Mouse (Mus musculus) T-helper 17 cell (primary cell): ENCODE data around the gene Col20a1.

Experiments used
- in situ Hi-C, 2 experiments: fragments of 300-600 bp; cut with MboI, MseI; formaldehyde crosslinking; loops; 1 replicate in 1 of 2; 2 replicates in 1 of 2; pipeline ENCODE4 v1.15.1; 2025; ENCODE audit warnings: high pct_unique_total_duplicates in 2 of 2

Gene Col20a1

DNA sequence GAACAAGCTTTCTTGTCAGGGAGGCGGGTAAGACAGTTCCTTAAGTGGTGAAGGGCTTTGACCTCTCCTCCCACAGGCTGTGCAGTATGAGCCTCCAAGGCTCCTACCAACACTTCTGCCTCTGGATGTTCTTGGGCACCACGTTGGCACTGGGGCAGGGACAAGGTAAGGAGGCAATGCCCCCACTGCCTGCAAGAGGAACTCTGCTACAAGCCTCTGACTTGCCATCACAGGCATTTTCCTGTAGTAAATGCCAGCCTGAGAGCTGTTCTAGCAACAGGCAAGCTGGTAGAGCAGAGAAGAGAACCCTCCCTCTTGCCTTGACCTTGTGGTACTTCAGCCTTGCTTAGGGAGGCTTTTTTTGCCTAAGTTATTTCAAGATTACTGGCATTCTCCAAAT, at the start of gene Col20a1:
Gene Col20a1 (plus strand): TSS at position 87 of the 400 bp plus-strand sequence.
- in situ Hi-C loops: no loop called here

DNA sequence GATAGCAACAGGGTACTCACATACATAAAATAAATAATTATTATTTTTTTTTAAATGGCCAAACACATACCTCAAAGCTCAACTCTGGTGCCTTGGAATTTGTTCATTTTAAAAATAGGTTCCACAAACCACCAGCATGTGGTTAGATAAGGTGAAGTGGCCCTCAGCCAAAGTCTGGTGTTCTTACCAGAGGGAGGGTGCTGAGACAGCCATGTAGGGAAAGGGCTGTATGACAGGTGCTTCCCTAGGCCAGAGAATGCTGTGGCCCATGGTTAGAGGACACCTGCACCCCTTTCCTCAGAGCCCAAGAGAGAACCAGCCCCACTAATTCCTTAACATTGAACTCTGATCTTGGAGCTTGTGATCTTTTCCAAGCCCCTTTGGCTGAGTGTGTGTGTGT, 46.1 kb upstream of the Col20a1 start:
- in situ Hi-C loops: no loop called here

DNA sequence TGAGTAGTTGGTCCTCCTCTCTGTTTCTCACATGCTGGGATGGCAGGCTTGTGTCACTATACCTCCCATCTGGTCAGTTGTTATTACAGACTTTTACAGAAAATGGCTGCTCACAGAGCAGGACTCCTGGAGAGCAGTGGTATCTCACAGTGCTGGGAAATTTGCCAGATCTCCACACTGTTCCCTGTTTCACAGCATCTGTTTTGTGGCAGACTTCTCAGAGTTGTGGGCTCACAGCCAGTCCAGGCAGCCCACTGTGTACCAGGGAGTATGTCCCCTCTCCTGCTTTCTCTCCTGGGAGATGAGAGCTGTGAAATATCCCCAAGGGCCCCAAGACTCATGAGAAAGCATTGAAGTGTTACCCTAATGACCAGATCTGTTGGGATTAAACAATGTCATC, 44.5 kb upstream of the Col20a1 start:
- in situ Hi-C loops: no loop called here

DNA sequence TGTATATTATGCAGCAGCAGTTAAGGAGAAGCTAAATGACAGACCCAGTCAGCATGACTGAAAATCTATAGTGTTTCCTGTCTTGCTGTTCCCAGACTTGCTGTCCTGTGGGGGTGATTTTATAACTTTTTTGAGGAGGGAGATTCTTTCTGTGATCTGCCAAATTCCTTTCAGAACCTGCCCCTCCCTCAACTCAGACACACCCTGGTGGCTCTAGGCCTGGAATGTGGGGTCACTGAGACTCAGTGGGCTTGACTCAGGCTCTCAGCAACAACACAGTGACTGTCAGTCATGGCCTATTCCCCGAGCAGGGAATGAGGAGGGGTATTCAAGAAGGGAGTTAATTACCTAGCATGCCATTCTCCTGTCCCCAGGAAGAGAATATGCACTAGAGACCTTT, 36.4 kb upstream of the Col20a1 start:
- in situ Hi-C loops: no loop called here

DNA sequence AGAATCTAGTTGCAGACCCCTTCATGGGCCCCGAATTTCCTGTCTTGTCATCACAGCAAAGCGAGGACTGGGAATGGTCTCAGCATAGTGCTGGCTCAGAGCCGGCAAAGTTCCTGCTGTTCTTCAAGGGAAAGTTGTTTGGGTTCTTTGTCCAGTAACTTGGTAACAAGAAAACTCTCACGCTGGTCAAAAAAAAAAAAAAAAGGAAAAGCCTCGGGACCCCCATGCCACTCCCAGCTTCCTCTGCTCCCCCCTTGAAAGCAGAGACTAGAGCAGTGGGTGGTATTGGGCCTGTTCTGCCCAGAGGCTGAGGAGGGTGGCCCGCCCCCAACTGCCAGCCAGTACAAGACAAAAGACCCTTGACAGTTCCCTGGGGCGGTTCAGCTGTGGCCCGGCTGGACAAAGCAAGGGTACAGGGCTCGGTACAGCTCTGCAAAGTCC, 33.6 kb upstream of the Col20a1 start:
- in situ Hi-C loops: no loop called here

DNA sequence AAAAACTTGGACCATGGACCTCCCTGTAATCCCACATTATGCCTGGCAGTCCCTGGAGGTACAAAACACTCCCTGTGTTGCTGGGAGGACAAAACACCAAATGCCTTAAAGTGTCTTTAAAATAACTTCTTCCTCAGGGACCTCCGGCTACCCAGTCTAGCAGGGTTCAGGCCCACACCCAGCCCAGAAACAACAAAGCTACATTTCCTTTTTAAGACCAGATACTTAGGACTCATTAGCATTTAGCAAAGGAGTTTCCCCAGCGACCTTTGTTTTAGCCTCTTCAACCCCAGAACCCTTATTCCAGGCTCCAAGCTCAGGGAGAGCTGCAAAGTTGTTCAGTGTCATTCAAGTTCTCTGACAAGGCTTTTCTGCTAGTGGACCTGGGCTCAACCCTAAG, 32.7 kb upstream of the Col20a1 start:
- in situ Hi-C loops: no loop called here

DNA sequence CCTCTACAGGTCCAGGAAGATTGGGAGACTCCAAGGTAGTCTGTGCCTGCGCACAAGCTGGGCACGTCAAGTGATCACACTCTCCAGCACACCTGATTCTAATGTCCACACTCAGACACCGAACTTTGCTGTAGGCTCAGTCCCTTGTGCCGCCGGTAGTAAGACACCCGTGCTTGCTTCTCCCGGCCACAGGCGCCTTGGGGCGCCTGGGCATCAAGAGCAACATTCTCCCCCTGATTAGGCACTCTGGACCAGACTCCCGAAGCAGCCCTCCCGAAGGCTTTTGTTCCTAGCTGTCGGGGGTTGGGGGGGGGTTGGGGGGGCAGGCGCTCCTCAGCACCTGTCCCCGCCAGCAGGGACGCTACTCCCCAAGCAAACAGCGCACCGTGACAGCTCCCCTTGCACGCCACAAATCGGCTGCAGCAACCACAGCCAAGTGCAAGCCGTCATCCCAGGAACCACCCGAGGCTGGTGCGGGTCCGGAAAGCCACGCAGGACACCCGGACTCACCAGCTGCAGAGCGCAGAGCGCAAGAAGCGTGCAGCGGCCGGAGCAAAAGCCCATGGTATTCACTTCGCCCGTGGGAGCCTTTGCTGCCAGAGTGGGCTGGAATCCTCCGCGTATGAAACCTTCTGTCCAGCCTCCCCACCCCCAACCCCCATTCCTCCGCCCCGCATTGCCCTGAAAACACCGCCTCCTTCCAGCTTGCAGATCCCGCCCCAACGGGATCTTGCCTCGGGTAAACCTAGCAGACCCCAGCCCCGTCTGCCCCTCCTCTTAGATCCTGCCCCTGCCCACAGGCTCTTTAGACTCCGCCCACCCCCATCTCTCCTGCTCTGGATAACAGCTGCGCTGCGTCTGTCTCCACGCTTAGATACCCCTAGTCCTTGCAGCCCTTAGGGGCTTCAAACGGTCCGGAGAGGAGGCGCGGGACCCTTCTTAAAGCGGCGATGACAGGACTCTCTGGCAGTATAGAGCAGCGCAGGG, 32.0 kb upstream of the Col20a1 start, which contains the start of gene Nkain4:
Gene Nkain4 (minus strand): TSS at position 639 of the 987 bp plus-strand sequence.
- in situ Hi-C loops: no loop called here

DNA sequence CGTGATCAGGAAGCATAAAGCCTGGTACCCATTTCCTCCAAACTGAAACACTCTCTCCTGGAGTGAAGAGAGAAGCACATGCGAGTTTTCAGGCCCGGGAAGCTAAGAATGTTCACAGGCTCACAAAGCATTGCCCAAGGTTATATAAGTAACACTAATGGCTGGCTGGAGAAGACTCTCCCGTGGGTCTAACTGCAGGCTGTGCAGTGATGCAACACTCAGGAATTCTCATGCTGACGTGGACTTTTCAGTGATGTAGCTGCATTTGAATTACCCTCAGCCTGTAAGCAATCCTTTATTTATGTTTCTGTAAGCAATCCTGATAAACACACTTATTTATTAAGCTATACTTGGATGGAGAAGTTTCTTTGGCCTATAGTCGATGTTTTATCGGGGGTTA, 26.7 kb upstream of the Col20a1 start:
- in situ Hi-C loops: loop anchor here (5.0 kb wide), 2 partner anchors 32 to 37 kb away; partner anchors contain the start of genes Birc7 (in 1 of the 2) and Ythdf1 (in 1 of the 2)

DNA sequence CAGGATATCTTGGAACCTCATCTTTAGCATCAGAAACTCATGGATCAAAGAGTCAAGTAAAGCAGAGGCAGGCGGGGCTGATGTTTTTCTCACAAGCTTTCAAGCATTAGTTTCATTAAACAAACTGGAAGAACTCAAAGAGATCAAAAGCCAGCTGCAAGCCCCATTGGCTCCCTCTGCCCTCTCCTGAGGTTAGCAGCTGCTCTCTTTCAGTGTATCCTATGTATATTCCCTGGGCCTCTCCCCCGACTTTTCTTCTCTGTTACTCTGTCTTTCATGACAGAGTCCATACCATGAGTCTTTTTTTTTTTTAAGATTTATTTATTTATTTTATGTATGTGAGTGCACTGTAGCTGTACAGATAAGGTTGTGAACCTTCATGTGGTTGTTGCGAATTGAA, 26.1 kb upstream of the Col20a1 start:
- in situ Hi-C loops: loop anchor here (5.0 kb wide), 2 partner anchors 33 to 38 kb away; partner anchors contain the start of genes Birc7 (in 1 of the 2) and Ythdf1 (in 1 of the 2)

DNA sequence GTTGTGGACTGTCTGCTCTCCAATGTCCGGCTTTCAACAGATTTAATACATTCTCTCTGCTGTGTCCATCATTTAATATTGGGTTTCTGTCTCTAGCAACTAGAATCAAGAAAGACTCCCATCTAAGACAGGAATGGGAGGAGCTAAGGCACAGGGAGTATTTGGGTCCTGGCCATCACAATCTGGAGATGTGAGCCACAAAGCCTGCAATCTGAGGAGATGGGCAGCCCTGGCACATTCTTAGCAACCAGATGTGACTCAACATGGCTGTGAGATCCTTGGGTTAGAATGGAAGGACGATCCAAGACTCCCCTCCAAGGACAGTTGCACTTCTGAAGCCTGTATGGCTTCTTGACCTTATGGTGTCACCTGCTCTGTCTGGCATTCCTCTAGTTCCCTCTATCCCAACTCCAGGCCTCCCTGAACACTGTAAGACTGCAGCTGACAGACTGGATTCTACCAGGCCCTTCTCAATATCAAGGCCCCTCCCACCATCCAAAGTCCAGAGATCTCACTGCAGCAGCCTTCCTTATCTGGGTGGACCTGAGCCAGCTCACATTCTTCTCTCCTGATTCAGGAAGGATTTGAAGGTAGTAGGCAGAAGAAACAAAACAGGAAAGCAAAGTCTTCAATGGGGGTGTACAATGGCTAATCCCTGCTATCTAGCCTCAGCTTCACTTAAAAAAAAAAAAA, 23.6 kb upstream of the Col20a1 start:
- in situ Hi-C loops: loop anchor here (5.0 kb wide), 2 partner anchors 35 to 40 kb away; partner anchors contain the start of genes Birc7 (in 1 of the 2) and Ythdf1 (in 1 of the 2)

DNA sequence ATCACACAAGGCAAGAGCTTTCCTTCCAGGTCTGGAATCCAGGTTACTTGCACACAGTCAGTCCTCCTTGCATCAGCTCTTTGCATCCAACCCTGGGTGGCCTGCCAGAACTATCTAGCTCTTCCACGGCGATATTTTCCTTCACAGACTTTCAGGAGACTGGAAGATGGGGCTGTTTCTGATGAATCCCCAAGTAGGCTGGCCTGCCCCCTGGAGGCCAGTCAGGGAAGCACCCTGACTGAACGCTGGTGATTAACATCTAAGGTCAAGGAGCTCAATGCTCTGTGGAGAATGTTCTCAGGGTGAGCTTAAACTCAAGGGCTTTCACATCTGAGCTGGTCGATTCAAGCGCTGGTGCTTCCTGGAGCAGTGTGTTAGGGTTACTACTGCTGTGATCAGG, 22.4 kb upstream of the Col20a1 start:
- in situ Hi-C loops: loop anchor here (5.0 kb wide), 2 partner anchors 37 to 42 kb away; partner anchors contain the start of genes Birc7 (in 1 of the 2) and Ythdf1 (in 1 of the 2)

DNA sequence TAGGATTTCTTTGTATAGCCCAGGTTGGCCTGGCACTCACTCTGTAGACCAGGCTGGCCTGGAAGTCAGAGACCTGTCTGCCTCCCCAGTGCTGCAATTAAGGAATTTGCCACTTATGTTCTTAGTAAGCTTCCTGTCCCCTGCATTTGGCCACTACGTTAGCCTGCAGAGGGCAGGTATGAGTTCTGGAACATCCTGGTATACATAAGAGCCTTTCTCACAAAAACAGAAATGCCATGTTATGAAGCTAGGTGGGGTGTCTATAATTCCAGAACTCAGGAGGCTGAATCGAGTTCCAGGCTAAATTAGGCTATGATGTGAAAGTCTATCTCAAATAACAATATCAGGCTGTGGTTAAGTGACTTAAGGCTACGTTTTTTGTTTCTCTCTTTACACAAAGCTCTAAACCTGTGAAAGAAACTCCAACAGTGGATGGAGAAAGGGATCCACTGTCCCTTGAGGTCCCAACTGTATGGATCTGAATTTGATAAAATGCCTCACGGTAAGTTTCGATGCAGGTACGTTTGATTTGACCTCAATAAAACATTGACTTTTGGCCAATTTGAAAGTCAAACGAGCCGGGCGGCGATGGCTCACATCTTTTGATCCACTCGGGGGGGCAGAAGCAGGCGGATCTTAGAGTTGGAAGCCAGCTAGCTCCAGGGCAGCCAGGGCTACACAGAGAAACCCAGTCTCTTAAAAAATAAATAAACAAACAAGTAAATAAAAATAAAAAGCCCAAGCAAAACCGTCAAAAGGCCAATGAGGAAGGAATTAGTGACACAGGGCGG, 20.0 kb upstream of the Col20a1 start:
- in situ Hi-C loops: no loop called here

DNA sequence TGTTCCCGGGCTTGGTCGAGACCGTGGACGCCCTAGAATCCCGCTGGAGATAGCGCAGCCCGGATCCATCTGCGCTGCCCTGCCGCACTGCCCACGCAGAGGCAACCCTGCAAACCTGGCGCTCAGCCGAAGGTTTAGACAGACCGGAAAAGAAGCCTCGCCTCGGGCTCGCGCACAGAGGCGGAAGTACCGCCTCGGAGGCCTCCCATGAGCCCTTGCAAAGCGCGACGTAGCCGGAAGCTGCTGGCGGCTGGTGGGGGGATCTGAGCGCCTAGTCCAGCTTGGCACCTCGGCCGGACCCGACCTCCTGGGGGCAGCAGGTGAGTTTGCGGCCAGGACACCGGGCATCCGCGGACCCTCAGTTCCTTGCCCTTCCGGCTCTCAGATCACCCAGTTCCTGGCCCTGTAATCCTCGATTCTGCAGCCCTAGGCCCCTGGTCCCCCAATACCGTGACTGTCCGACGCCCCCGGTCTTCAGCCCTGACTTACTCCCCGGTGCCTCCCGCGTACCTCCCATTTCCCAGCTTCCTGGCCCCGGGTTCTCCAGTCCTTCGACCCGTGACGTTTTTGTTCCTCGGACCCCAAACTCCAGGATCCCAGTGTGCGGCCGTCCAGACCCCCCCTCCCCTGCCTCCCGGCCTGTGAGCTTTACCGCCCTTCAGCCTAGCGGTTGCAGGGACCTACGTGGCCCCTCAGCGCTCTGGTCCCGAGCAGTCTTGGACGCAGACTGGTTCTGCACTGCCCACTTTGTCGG, 19.1 kb upstream of the Col20a1 start, which contains the start of gene Arfgap1:
Gene Arfgap1 (plus strand): TSS at position 216 of the 754 bp plus-strand sequence.
- in situ Hi-C loops: no loop called here

DNA sequence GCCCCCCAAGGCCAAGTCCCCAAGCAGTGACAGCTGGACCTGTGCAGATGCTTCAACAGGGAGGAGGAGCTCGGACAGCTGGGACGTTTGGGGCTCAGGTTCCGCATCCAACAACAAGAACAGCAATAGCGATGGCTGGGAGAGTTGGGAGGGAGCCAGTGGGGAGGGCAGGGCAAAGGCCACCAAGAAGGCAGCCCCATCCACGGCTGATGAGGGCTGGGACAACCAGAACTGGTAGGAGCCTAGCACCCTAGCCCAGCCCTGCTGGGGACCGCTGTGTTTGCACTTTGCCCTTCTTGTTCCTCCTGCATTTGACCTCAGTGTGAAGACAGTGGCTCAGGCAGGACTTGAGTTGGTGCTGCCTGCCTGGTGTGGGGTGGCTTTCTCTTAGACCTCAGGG, 5.2 kb upstream of the Col20a1 start:
- in situ Hi-C loops: no loop called here

DNA sequence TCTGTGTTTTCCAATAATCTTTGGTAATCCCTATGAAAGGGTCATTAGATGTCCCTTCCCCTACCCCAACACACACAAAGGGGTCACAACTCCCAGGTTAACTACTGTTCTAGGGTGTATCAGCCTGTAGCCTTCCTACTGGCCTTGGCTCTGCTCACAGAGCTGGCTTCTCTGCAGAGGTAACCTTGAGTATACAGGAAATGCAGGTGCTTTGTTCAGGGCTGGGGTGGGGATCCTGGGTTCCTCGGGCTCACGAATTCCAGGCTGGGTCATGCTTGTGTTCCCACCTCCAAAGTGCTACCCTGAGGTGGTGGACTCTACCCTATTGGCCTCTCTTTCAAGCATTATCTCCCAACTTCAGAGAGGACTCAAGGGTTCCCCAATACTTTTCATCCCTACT, 700 bp upstream of the Col20a1 start:
- in situ Hi-C loops: no loop called here

DNA sequence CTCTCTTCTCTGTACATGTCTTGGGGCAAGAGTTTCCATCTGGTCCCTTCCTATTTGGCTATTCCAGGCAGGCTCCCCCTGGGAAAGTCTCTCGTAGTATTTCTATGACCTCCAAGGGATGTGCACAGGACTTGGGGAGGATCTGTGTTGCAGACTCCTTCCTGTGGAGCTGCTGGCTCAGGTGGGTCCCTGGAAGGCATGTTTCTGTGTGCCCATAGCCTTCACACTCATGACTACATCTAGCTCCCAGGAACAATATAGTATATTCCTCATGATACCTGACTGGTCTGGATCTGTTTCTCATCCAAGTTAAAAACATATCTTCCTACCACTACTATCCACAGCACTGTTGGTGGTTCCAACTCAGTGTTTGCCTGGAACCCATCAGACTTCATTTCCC, 666 bp downstream of the Col20a1 start:
- in situ Hi-C loops: no loop called here

DNA sequence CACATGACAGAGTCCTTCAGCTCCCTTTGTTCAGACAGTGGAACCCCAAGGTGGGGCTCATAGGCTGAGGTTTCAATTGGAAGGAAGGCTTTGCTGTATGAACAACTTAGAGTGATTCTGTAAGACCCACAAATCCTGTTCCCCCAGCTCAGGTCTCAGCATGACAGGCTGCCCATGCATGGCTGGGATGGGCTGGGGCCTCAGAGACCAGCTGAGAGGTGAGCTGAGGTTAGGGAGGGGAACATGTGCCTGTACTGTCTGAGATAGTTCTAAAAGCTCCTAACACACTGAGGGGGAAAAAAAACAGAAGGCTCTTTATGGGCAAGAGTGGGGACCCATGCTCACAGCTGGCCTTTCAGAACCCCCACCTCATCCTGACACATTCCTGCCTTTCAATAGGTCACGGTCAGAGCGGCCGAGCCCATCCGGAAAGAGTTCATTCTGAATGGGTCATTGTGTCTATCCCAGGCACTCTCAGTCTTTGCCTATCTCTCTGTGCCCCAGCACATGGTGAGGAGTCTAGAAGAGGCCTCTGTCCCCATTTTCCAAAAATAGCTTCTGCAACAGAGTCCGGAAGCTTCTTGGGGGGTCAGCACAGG, 1.2 kb downstream of the Col20a1 start:
- in situ Hi-C loops: no loop called here

DNA sequence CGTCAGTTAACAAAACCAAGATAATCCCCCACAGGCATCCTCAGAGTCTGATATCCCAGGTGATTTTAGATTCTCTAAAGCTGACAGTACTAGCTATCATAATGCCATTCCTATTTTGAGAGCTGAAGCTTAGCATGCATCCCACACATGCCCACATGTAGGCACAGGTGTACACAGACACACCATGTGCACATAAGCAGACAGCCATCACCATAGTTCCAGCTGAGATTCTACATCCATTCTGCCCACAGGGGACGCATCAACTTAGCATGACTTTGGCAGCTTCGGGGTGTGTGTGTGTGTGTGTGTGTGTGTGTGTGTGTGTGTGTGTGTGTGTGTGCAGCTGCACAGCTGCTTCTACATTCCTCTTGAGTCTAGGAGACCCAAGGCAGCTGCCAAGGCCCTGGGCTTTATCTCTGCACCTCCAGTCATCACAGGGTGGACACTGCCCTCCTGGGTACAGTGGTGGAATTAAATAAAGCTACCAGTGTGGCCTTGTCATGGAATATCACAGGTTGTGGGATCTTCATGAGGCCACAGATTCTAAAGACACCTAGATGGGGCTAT, 2.1 kb downstream of the Col20a1 start:
- in situ Hi-C loops: no loop called here

DNA sequence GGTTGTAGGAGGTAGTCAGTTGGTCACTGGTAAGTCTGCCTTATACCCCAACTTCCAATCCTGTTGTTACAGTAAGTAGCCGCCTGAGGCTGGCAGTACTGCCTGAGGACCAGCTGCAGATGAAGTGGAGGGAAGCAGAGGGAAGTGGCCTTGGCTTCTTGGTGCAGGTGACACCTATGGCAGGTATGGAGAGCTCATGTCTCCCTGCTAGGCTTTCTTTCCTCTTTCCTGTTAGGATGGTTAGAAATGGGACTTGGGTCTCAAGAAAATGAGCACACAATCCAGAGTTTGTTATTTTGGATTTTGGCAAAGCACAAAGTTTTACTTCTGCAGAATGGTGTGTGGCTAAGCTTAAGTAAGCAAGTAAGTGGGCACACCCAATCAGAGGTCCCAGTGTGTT, 2.6 kb downstream of the Col20a1 start:
- in situ Hi-C loops: no loop called here

DNA sequence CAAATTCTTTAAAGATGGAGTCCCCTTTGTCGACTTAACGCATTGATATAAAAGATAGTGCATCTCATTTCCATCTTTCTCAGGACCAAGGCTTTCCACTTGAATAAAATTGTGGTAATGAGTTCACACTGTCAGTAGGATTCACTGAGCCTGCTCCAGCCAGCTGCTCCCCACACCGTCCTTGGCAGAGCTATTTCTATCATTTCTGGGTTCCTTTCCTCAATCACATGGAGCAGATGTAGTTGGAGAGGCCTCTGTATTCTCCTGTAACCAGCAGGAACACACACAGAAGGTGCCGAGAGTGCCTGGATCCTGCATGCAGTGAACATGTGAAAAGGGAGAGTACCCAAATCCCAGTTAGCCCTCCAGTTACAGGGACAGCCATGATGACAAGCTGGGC, 4.0 kb downstream of the Col20a1 start:
- in situ Hi-C loops: no loop called here
